Mouse (Mus musculus) lung, postnatal 0 days (tissue): ENCODE data around the gene Wdr24.

Experiments used
- CTCF ChIP-seq: IDR thresholded peaks from 2 replicates; pipeline ENCODE4 v1.5.1; 2016; ENCODE audit warnings: antibody characterized with exemption, mild to moderate bottlenecking
- EP300 ChIP-seq: IDR thresholded peaks from 2 replicates; pipeline ENCODE4 v1.6.1; 2016; ENCODE audit warnings: antibody characterized with exemption, mild to moderate bottlenecking, control low read depth

DNA sequence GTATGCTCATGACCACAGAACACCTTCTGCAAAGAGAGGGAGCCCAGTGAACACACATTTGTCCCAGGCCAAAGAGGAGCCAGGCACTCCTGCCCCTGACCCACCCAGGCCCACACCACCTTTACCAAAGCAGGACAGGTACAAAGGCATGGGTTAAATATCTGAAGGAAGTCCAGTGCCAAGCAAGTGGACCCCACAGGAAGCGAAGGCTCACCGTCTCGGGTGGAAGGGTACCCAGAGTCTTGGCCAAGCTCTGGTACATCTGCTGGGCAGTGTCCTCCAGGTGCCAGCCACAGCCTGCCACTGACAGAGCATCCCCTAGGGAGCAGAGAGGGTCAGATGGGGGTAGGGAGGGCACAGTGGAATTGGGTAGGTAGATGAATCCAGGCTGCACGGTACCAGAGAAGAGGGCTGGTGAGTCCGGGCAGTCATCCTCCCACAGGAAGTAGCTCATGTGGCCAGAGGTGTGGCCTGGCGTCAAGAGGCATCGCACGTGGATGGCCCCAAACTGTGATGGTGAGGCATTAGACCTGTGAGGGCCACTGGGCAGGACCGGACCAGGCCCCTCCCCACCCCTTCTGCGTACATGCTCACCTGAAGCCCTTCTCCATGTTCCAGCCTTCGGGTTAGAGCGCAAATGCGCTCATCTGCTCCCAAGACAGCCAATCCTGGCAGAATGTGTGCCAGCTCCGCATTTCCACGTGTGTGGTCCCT, 39.4 kb upstream of the Wdr24 start:
- TF ChIP-seq CTCF: no peak
- TF ChIP-seq EP300: no peak
